Mouse (Mus musculus) cerebellum, postnatal 14 days (tissue): ENCODE data around the gene Itpk1.

ENCODE experiments used
- DNase-seq, 2 experiments: peaks; one replicate each; pipeline ENCODE4 v3.0.0; 2021; ENCODE audit warnings: mixed read lengths in 2 of 2

Itpk1 gene

DNA sequence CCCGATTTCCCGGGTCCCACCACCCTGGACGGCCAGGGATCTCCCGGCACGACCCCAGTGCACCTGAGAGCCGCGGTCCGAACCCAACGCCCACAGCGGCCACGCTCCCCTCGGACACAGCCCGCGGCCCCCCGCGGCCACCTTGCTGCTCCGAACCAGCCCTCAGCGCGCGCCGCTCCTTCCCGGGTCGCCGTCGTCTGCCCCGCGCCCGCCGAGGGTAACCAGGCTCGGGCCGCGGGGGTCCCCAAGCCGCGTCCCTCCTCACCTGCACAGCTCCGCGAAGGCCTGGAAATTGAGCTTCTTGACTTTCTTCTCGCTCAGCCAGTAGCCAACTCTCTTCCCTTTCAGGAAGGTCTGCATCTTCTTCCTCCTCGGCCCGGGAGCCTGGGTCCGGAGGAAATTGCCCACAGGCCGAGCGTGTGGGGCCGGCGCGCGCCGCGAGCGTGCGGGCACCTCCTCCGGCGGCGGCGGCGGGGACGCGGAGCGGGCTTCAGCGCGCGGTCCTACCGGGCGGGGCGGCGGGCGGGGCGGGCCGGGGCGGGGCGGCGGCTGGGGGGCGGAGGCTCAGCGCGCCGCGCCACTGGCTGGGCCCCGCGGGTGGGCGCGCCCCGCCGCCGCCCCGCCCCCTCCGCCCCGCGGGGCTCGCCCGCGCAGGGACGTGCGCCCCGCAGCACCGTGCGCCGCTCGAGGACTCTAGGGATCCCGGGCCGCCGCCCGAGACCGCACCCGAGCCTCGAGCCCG, at the start of gene Itpk1:
TSS of gene Itpk1 (minus strand) at position 474 of the 742 bp plus-strand sequence.
- peak; percentile 68 to 76 for DNase-seq

DNA sequence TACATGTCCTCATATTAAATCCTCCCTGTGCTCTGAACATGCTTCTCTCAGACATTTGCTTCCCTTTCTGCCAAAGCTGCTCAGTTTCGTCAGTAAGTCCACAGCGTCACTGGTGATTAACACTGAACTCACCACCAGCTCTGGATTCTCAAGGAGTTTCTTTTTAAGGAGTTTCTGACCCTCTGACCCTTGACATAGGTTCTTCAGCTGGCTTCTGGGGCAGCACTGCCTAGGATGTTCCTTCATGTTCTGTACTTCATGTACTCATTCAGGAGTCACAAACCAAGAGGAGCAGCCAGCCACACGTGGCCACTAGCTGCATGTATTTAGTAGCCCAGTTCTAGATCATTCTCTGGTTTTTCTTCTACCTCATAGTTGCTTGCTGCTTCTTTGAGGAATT, 43.5 kb upstream of the Itpk1 start:
- no peak for DNase-seq

DNA sequence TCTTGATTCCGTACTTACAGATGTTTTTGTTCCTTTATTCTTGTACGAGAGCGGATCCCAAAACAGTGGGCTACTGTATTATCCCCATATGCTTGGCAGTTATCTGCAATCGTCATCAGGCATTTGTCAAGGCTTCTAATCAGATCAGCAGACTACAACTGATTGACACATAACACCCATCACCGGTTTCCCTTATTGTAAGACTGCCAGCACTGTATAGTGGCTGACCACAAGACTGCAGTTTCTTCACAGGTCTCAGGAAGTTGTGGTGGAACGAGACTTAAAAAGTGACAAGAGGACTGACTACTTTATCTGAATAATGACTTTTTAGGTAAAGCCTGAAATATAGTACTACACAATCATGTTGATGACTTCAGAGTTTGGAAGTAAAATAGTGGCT, 40.1 kb upstream of the Itpk1 start:
- DNase-seq: no peak

DNA sequence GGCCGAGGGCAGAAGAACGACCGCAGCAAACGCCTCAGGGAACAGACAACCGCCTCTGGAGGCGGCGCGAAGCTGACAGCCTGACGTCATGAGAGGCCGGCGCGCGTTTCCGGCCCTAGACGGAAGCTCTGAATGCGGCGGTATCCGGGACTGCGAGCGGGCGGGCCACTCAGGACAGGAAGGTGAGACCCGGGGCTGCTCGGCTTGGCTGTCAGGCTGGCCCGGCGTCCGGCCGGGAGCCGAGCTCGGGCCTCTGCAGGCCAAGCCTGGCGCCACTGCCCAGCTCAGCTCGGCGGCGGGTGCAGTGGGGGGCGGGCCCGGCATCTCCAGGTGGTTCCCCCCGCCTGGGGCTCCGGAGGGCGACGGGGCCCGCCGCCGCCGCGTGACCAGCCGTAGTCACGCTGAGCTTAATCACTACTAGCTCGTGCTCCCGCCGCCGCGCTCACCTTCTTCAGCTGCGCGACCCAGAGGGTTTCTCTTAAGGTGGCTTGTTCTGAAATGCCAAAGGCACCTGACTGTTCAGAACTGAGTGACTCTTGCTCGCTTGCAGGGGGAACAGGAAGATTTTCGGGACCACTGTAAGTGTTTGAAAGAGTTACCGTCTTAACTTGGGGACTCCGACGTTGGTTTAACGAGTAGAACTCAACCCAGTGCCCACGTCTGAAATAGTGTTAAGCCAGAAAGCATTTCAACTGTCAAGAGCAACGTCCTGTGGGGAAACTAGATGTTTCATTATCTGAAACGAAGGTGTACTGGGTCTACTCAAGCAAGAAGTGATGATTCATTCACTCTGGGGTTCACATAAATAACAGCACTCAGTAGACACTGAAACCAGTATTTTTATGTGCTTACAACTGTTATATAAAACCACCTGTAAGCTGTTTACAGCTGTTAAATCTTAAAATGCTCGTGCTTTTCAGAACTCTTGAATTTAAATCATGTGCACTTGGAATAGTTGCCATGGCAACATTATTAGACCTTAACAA, 39.2 kb upstream of the Itpk1 start, which contains the start of the genes Moap1 and Tmem251:
TSS of gene Moap1 (minus strand) at position 73 of the 986 bp plus-strand sequence.
TSS of gene Tmem251 (plus strand) at position 174 of the 986 bp plus-strand sequence.
- peak; percentile 91 to 93 for DNase-seq

DNA sequence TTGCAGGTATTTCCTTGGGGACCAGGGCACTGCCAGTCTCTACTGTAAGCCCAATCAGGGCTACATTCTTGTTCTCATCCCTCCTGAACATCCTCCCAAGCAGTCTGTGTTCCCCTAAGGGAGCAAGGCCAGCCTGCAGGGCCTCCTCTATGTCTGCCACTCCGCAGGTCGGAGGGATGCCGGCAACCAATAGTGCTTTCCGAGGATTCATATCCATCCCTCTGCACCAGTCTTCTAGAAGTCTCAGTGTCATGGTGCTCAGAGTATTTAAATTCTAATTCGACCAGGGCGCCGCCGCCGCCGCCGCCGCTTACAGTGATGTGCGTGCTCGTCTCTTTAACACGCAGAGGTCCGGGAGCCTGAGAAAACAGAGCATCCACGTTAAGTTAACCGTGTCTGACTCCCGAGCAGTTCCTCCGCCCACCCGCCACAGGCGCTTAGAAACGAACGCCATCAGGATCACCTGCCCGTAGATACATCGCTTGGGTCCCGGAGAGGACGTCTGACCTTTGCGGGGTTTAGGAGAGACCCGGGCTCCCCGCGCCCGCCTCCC, 38.4 kb upstream of the Itpk1 start:
- peak in 1 of 2 experiments; percentile 49 for DNase-seq

DNA sequence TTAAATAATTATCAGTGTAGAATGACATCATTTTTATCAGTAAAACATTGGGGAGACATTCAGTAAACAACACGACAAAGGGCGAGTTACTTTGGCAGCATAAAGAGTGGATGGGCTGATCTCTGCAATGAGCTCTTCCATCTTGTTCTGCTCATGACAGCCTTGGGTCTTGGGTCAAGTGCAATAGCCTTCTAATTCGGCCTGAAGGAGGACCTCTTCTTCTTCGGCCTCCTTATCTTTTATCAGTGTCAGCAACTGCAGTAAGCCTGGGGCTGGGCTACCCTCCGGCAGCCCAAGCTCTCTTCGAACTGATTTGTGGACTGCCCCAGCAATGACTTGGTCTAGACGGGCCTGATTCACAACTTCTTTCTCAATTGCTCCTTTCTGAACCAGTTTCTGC, 37.3 kb upstream of the Itpk1 start:
- no peak for DNase-seq

DNA sequence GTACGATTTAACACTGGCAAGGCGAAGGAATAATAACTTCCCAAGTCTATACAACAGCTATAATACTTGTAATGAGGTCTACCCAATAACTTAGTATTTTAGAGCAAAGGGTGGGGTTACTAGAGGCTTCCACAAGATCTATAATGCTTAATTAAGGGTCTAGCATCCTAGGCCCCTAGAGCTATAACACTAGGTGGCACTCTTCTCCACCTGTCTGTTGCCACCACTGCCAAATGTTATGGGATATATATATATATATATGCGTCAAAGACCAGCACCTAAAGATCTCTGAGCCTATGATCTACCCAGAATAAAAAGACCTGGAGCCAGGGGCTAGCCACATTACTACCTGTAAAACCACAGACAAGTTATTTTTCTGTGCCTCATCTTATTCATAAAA, 35.6 kb upstream of the Itpk1 start:
- no peak for DNase-seq

DNA sequence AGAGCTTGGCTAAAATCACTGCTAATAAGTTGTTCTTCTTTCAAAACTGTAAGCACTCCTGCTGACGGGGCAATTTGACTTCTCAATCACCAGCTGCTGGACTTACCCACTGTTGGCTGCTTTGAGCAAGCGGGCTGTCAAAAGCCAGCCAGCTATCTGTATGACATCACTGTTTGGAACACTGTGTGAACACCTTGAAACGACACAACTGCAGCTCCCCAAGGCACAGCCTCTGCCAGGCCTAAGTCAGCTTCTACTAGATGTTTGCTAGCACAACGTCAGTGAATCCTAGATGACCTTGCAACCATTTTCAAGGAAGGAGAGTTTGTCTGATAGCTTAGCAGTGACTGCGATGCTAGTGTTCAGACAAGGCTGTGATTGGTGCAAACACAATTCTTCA, 34.4 kb upstream of the Itpk1 start:
- DNase-seq: no peak

DNA sequence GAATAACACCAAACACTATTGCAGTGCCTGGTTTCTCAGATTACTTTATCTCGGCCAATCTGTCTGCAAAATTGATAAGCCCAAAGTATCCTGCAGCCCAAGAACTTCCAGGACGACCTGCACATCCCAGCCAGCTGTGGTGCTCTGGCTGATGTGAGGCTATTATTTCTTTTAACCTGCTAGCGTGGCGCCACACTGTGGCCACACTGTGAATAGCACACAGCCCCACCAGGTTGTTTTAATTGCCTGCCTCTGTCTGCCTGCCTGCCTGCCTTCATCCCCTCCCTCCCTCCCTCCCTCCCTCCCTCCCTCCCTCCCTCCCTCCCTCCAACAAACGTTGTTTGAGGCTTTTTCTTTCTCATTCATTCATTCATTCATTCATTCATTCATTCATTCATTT, 28.7 kb upstream of the Itpk1 start:
- peak in 1 of 2 experiments; percentile 59 for DNase-seq

DNA sequence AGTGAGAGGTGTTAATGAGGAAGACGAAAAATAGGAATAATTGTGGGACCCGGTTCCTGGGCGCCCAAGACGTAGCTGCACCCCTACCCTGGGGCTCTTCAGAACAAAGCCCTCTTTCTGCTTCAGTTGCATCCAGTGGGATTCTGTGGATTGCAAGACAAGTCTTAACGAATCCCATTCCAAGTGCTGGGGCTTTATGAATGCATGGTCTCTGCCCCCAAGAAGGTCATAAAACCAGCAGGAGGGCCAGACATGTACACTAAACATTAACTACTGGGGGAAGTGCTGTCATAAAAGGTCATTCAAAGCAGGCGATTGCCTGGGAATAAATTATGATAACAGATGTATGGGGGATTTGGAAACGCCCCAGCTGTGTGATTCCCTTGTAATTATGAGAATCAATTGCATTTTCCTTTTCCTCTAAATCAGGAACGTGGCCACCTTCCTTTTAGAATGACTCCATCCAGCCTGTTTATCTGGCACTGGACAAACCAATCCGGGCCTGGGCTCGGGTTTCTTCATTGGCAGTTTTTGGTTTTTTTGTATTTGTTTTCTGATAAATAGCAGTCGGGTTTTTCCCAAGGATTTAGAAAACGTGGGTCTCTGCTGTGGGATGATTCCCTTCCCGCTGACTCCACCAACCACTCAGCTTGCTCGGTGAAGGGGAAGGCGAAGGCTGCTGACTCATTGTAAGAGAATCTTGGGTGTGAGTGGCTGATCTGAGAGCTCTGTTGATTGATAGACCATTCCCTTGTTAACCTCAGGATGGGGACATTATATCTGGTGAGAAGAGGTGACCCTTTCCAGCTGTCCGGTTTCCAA, 26.3 kb upstream of the Itpk1 start:
- no peak for DNase-seq

DNA sequence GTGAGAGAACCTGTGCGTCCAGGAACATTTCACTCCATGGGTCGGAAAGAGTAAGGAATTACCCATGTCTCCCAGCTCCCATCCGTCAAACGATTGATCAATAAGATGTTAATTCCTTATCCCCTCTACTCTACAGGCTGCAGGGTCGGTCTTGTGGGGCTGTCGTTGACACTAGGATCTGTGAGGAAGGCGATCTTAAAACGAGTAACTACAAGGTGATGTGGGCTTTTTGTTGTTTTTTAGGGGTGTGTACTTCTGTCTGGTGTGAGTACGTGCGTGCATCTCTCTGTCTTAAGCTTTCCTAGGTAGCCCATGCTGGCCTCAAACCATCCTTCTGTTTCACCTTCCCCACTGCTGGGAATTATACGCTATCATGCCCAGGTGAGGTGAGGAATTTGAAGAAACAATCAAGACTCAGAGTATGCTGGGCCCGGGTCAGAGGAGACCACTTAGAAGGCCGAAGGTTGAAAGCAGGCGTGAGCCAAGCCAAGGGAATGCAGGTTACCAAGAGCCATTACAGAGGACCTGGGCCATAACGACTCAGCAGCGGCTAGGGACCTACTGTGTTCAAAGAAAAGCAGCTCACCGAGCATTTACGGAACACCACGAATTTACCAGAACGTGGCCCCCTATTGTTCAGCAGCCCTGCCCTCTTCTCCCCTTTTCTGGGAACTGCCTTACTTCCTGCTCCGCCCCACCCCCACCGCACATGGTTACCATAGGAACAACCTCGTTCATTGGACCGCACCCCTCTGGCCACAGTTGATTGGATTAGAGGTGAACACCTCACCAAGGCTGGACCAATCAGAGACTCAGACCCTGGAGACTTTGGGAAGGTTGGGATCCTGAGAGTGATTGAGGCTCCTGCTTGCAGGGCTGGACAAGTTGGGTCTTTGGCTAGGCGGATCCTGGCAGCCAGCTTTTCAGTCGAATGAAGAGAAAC, 25.4 kb upstream of the Itpk1 start:
- peak; percentile 91 to 95 for DNase-seq

DNA sequence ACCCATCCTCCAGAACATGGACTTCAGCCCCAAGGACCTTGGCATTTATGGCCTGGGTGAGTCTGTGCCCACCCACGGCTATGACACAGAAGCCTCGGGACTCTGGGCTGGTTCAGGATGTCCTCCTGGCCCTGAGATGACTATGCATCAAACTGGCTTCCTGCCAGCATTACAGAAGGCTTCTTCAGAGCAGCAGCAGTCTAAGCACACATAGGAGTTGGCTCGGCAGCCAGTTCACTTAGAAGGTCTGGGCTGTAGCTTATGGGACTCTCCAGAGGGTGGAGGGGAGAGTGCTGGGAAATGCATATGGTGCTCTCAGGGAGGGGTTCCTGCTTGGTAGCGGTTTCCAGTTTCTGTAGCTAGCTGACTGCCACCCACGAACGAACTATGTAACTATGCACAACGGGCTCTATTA, 21.0 kb upstream of the Itpk1 start:
- DNase-seq: no peak

DNA sequence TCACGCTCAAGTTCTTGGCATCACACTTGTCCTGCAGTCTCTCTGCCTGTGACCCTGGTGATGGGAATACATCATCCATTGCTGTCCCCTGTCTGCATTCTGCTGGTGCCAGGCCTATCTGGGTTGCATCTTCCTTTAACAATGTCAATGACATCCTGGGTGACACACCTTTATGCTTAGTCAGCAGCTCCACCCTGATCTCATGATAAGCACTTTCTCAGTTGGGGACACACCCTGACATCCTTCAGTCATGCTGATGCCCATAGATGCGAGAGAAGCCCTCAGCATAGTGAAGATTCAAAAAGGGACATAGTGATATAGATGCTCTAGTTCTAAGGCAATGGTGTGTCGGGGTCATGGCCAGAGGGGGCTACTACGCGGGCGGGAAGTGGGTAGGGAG, 20.4 kb upstream of the Itpk1 start:
- DNase-seq: no peak

DNA sequence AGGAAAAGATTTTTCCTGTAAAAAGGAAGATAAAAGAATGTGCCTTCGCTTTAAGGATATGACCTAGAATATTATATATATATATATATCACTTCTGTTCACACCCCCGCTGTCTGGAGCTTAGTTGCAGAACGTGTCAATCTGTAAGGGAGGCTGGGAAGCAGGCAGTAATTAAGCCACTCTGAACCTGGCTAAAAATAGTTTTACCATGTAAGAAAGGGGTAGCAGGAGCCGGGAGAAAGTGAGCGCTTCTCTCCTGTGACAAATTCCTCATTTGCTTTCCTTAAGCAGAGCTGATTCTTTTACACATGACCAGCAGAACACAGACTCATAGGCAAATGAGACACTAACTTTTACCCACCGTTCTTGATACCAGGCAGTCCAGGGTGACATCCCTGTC, 19.1 kb upstream of the Itpk1 start:
- DNase-seq: no peak

DNA sequence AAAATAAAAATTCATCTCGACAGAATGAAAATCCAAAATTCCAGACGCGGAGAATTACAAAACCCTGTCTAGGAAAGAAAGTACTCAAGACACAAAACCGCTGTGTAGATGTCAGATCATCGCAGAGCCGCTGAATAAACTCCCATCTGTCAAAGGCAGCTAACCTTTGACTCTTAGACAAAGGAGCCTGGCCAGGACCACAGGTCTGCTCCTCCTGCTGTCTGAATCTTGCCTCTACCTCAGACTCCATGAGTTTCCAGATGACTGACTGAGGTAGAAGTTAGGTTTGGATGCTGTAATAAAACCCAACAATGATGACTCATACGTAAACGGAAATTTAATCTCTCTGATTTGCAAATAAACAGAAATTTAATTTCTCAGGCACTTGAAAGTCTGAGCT, 18.2 kb upstream of the Itpk1 start:
- no peak for DNase-seq

DNA sequence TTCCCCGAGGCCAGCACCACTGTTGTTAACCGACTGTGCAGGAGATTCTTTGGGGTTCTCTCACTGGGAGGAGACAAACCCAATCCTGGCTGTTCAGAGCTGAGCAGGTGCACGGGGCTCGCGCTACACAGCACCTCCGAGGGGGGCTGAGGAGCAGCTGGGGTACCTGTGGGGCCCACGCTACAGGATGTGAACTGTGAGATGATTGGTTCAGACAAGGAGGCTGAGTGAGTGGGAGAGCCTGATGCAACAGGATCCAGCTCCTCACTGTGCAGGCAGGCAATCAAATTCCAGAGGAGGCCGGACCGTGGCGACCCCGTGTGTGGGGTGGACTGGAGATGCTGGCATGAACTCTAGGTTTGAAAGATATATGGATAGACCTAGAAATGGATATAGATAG, 17.7 kb upstream of the Itpk1 start:
- DNase-seq: no peak

DNA sequence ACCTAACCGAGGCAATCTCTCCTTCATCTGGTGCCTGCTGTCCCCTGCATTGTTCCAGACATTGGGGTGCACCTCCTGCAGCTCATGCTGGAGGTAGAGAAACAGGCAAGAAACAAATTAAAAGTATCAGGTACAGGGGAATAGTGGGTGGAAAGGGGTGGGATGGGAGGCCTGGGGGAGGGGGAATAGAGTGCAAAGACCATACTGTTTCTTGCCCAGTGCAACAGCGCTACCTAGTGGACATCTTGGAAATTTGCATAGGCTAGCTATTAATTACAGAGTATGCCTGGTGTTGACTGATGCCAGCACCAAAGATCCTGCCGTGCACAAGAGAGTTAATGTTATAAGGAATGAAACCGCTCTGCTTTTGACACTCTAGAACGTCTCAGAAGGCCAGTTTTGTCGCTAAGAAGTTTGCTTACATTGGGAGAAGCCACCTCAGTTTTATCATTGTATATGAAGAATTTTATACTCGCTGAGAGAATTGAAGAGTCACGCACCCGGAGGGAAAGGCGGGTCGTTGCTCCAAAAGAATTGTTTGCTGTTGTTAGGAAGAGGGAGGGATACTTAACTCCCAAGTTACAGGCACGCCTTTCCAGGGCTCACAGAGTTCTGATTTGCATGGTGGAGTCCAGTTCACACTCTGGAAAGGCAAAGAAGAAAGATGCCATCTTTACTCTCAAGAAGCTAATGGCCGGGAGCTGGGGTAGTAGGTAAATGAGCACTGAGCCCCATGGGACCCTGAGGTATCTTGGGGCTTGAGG, 15.0 kb upstream of the Itpk1 start:
- DNase-seq: peak; percentile 78 to 79

DNA sequence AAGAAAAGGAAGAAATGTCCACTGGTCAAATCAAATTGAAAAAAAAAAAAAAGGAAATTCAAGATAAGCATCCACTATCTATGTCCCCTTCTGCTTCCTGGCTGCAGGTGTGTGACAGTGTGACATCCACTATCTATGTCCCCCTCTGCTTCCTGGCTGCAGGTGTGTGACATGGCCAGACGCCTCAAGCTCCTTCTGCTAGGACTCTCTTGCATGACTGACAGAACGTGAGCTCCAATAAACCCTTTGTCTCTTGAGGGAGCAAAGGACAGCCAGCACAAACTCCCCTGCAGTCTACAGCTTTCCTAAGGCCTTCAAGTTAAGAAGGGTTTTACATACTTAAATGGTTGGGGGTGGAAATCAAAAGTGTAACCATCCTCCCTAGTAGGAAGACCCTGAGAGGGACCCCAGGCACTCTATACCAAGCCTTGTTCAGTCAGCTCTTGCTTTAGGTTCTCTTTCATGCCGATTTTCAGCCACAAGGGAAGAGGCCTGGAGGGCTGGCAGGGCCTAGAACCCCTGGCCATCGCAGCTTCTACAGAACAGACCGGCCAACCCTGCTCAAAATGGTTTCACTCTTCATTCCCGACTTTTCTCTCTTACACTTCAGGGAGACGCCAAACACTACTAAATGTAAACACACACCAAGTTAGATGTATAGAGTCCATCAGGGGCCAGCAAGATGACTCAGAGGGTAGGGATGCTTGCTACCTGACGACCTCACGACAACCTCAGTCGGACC, 10.1 kb upstream of the Itpk1 start:
- DNase-seq: peak in 1 of 2 experiments; percentile 0

DNA sequence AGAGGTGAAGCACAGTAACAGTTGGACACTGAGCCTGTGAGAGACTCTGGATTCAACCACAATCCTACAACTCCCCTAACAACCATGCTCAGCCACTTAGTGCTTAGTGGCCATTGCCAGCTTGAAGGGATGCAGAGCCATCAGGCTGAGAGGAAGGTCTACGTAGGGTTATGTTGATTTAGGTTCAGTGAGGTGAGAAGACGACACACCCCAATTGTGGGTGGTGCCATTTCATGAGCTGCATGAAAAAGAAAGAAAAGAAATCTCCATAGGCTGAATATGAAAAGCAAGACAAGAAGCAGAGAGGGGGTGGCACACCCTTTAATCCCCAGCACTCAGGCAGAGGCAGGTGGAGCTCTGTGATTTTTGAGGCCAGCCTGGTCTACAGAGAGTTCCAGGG, 9.4 kb upstream of the Itpk1 start:
- peak in 1 of 2 experiments; percentile 0 for DNase-seq
